Mouse (Mus musculus) midbrain, embryonic 13.5 days (tissue): ENCODE measurements around the gene Hoxb5. TPM values are rescaled to one million over a fixed set of nuclear protein-coding genes. Genes with fewer than 3 reads are reported as not detected.

Experiments used
- ATAC-seq: fragments of 200-750 bp; cut with Nextera tagmentation; 2 replicates; pipeline ENCODE4 v1.8.0; 2017; ENCODE audit warnings: mild to moderate bottlenecking, moderate TSS enrichment, moderate library complexity
- H3K27ac ChIP-seq: fragments of 300-500 bp; sonication (generic); 2 replicates; pipeline ENCODE4 v1.5.1; 2015; ENCODE audit warnings: inconsistent platforms, mild to moderate bottlenecking, moderate library complexity
- H3K27me3 ChIP-seq: fragments of 300-500 bp; sonication (generic); 2 replicates; pipeline ENCODE4 v1.6.1; 2015; ENCODE audit warnings: mild to moderate bottlenecking, inconsistent platforms
- H3K36me3 ChIP-seq: fragments of 300-500 bp; sonication (generic); 2 replicates; pipeline ENCODE4 v1.6.1; 2015; ENCODE audit warnings: mild to moderate bottlenecking, inconsistent platforms
- H3K4me1 ChIP-seq: fragments of 300-500 bp; sonication (generic); replicated peaks from 2 replicates; pipeline ENCODE4 v1.6.1; 2015; ENCODE audit warnings: inconsistent platforms
- H3K4me2 ChIP-seq: fragments of 300-500 bp; sonication (generic); replicated peaks from 2 replicates; pipeline ENCODE4 v1.6.1; 2015; ENCODE audit warnings: moderate library complexity, mild to moderate bottlenecking, inconsistent platforms
- H3K4me3 ChIP-seq: fragments of 300-500 bp; sonication (generic); replicated peaks from 2 replicates; pipeline ENCODE4 v1.5.1; 2015; ENCODE audit warnings: mild to moderate bottlenecking, inconsistent platforms
- H3K9ac ChIP-seq: fragments of 300-500 bp; sonication (generic); replicated peaks from 2 replicates; pipeline ENCODE4 v1.6.1; 2015; ENCODE audit warnings: mild to moderate bottlenecking, inconsistent platforms
- H3K9me3 ChIP-seq: fragments of 300-500 bp; sonication (generic); 2 replicates; pipeline ENCODE4 v1.6.1; 2016; ENCODE audit warnings: mild to moderate bottlenecking, inconsistent platforms
- WGBS: fragments of 180-500 bp; shearing (Covaris S2); methylation state at CpG from one replicate; pipeline ENCODE4 v1.1.7; 2015; 5-methylcytosine and 5-hydroxymethylcytosine counted together
- polyA plus RNA-seq: library from polyadenylated mRNA; unstranded; fragments of >200 nt; fragmentation: Nextera tagmentation; extraction: Ambion mirVana; gene quantifications from 2 replicates; pipeline ENCODE4 v1.2.1, GENCODE M21; 2015

Hoxb5 gene
- polyA plus RNA-seq, 1 experiment from 2014 or later, result 0.08 TPM

GRCm38 (mm10) chr11:96292565-96293301, 10.4 kb upstream of the Hoxb5 start:
- no peak overlapping the region for H3K4me3 ChIP-seq
- under 1% methylated on average over 12 of the region's 12 CpGs for WGBS
- no peak for ATAC-seq
- no peak overlapping the region for H3K4me2 ChIP-seq
- H3K9me3 ChIP-seq, result no peaks in the 10 kb centered on the region
- no peaks in the 10 kb centered on the region for H3K36me3 ChIP-seq
- H3K27me3 ChIP-seq, result peaks cover 98% of the 10 kb centered on the region
- no peak overlapping the region for H3K9ac ChIP-seq
- no peaks in the 10 kb centered on the region for H3K4me1 ChIP-seq
- H3K27ac ChIP-seq, result no peak overlapping the region

DNA sequence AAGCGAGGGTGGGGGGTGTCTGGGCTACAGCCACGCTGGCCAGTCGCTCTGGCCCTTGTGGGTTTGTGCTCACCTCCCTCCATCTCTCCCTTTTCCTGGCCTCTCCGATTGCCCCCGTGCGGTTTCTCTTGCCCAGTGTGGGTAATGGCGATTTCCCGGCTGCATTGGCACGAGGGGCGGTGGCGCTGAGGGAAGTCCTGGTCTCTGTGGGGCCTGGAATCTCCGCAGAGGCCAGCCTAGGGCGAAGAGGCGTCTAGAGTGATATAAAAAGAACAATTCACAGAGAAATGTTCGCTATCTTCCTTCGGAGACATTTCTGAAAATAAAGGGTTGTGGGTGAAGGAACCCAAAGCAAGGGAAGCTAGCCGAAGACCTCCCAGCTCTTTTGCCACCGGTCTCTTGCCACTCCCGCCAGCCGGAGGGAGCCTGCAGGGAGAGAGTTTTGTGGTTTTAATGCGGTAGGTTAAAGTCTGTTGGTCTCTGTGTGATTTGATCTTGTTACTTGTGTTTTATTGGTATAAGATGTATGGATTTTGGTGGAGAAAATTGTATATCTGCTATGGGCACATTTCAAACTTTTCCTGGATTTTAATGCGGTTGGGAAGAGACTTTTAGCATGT, 9.7 kb upstream of the Hoxb5 start:
- no peaks in the 10 kb centered on the region for H3K36me3 ChIP-seq
- no peak overlapping the region for H3K4me2 ChIP-seq
- no peak overlapping the region for H3K9ac ChIP-seq
- no peak overlapping the region for H3K27ac ChIP-seq
- peaks cover 98% of the 10 kb centered on the region for H3K27me3 ChIP-seq
- no peak overlapping the region for H3K4me3 ChIP-seq
- no peaks in the 10 kb centered on the region for H3K9me3 ChIP-seq
- no peak for ATAC-seq
- WGBS, result under 1% methylated on average over 22 of the region's 22 CpGs
- no peaks in the 10 kb centered on the region for H3K4me1 ChIP-seq

DNA sequence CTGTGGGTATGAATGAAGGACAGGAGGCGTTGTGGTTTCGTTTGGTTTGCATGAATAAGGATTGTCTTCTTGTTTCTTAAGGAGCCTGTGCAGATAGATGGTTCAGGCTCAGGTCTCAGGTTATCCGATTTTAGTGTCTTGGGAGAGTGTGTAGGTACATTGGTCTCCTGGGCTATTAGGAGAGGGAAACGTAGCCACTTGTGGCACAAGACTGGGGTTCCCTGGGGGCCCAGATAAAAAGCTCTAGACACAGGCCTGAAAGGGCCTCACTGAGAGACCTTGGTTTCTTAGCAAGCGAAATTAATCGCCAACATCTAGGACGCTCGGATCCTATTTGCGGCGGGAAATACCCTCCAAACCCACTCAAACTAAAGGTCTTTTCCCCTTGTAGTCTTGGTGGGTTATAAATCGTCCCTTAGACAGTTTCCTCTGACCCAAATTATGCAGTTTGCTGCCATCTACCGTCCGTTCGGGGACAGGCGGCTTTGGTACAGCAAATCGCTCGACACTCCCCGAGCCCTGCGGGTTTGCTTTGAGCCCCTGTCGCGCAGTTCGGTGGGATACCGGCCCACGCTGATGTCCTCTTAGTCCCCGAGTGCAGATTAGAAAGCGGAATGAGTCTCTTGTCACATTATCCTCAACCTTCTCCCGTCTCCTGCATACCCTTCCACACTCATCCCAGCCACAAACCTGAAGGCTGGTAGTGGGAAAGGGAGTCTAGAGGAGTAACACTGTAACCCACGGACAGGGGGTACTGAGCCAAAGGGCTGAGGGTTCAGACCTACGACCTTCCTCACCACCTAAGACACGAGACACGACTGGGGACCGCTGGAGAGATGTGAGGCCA, 8.7 kb upstream of the Hoxb5 start:
- Histone ChIP-seq H3K4me1 (0 out of 2 replicates have a peak, but pooled peaks cover 3% of the 10 kb centered on the region), H3K9me3 (no peaks in the 10 kb centered on the region), H3K4me2 (no peak overlapping the region), H3K9ac (no peak overlapping the region), H3K4me3 (no peak overlapping the region), H3K27me3 (peaks cover 98% of the 10 kb centered on the region), H3K27ac (no peak overlapping the region), H3K36me3 (no peaks in the 10 kb centered on the region)
- no peak for ATAC-seq
- under 1% methylated on average over 32 of the region's 32 CpGs for WGBS

DNA sequence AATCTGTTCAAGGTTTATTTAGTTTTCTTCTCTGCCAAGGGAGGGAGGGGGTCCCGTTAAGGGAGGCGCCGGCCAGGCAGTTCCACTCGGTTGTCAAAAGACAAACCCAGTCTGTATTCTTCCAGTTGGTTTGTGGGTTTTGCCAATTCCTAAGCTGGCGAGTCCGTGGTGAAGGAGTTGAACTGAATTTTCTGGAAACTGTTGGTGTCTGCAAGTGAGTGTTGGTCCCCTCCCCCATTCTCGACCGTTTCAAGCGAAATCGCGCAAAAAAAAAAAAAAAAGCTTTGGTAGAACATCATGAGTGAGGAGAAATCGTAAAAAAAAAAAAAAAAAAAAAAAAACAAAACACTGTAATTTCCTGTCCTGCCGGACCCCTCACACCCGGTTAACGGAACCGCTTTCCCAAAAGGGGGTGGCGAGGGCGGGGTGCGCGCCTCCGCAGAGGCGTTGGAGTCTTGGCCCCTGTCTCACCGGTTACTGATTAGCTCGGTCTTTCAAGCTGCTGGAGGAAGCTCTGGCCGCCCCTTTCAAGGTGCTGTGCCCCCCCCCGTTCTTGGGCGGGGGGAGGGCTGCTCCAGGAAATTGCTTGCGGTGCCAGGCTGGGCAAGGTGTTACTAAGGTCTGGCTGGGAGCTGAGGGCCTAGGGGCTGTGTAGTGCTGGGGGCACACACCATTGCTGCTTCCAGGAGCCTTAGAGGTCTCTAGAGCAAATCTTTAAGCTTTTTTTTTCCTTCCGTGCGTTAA, 7.9 kb upstream of the Hoxb5 start:
- H3K27ac ChIP-seq, result no peak overlapping the region
- no peaks in the 10 kb centered on the region for H3K9me3 ChIP-seq
- under 1% methylated on average over 30 of the region's 30 CpGs for WGBS
- 0 out of 2 replicates have a peak, but pooled peaks cover 3% of the 10 kb centered on the region for H3K4me1 ChIP-seq
- no peak overlapping the region for H3K4me3 ChIP-seq
- no peak for ATAC-seq
- no peak overlapping the region for H3K4me2 ChIP-seq
- H3K9ac ChIP-seq, result no peak overlapping the region
- H3K27me3 ChIP-seq, result peaks cover 98% of the 10 kb centered on the region
- no peaks in the 10 kb centered on the region for H3K36me3 ChIP-seq

GRCm38 (mm10) chr11:96296997-96297396, 6.1 kb upstream of the Hoxb5 start:
- H3K36me3 ChIP-seq, result no peaks in the 10 kb centered on the region
- H3K4me1 ChIP-seq, result 0 out of 2 replicates have a peak, but pooled peaks cover 3% of the 10 kb centered on the region
- WGBS, result 2% methylated on average over 2 of the region's 2 CpGs
- H3K9me3 ChIP-seq, result no peaks in the 10 kb centered on the region
- no peak overlapping the region for H3K27ac ChIP-seq
- peaks cover 100% of the 10 kb centered on the region for H3K27me3 ChIP-seq
- no peak for ATAC-seq
- no peak overlapping the region for H3K4me2 ChIP-seq
- H3K4me3 ChIP-seq, result no peak overlapping the region
- H3K9ac ChIP-seq, result no peak overlapping the region

GRCm38 (mm10) chr11:96297428-96297827, 5.7 kb upstream of the Hoxb5 start:
- Histone ChIP-seq H3K9me3 (no peaks in the 10 kb centered on the region), H3K27ac (no peak overlapping the region), H3K4me3 (no peak overlapping the region), H3K4me2 (no peak overlapping the region), H3K4me1 (0 out of 2 replicates have a peak, but pooled peaks cover 3% of the 10 kb centered on the region), H3K9ac (no peak overlapping the region), H3K36me3 (no peaks in the 10 kb centered on the region), H3K27me3 (peaks cover 100% of the 10 kb centered on the region)
- 1% methylated on average over 3 of the region's 3 CpGs for WGBS
- no peak for ATAC-seq

GRCm38 (mm10) chr11:96297968-96298635, 5.0 kb upstream of the Hoxb5 start:
- H3K9me3 ChIP-seq, result no peaks in the 10 kb centered on the region
- no peak overlapping the region for H3K4me3 ChIP-seq
- H3K36me3 ChIP-seq, result no peaks in the 10 kb centered on the region
- no peak overlapping the region for H3K4me2 ChIP-seq
- H3K27ac ChIP-seq, result no peak overlapping the region
- 3% methylated on average over 11 of the region's 11 CpGs for WGBS
- ATAC-seq, result no peak
- peaks cover 100% of the 10 kb centered on the region for H3K27me3 ChIP-seq
- H3K4me1 ChIP-seq, result 0 out of 2 replicates have a peak, but pooled peaks cover 3% of the 10 kb centered on the region
- no peak overlapping the region for H3K9ac ChIP-seq

DNA sequence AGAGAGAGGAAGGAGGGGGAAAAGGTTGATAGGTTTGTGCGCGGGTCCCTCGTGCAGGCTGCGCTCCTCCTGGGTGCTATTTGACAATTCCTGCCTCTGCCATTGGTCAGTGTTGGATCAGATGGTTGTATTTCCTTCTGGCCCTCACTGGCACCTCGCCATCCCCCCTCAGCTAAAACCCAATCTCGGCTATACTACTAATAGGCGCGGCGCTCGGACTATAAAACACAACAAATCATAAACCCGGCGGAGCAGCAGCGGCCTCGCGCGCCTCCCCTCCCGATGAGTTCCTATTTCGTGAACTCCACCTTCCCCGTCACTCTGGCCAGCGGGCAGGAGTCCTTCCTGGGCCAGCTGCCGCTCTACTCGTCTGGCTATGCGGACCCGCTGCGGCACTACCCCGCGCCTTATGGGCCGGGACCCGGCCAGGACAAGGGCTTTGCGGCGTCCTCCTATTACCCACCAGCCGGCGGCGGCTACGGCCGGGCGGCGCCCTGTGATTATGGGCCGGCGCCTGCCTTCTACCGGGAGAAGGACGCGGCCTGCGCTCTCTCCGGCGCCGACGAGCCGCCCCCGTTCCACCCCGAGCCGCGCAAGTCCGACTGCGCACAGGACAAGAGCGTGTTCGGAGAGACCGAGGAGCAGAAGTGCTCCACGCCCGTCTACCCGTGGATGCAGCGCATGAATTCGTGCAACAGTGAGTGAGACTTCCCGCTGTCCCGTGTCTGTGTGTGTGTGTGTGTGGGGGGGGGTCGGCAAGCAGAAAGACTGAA, 4.1 kb upstream of the Hoxb5 start:
- under 1% methylated on average over 66 of the region's 66 CpGs for WGBS
- Histone ChIP-seq H3K27me3 (peaks cover 100% of the 10 kb centered on the region), H3K27ac (no peak overlapping the region), H3K4me2 (no peak overlapping the region), H3K9ac (no peak overlapping the region), H3K36me3 (no peaks in the 10 kb centered on the region), H3K4me3 (no peak overlapping the region), H3K9me3 (no peaks in the 10 kb centered on the region), H3K4me1 (peaks cover 3% of the 10 kb centered on the region; the same call in 1 of the 2 replicates)
- no peak for ATAC-seq

DNA sequence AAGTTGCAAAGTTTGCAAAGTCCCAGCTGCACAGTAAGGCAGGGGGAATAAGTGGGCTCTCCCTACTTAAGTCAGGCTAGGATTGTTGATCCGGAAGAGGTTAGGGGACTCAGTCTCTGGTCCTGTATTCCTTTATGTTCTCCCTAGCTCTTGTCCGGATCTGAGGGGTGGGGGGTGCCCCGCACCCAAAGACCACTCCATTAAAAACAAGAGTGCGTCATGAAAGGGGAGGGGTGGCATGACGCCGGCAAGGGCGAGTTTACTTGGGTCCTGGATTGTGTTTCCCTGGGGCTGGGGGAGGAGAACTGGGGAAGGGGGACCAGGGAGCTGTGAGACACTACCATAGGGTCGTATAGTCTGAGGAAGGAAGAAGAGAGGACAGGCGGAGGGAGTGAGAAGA, 3.4 kb upstream of the Hoxb5 start:
- Histone ChIP-seq H3K27ac (no peak overlapping the region), H3K9me3 (no peaks in the 10 kb centered on the region), H3K9ac (no peak overlapping the region), H3K27me3 (peaks cover 100% of the 10 kb centered on the region), H3K36me3 (no peaks in the 10 kb centered on the region), H3K4me1 (peaks cover 3% of the 10 kb centered on the region; the same call in 1 of the 2 replicates), H3K4me2 (no peak overlapping the region), H3K4me3 (no peak overlapping the region)
- ATAC-seq, result no peak
- WGBS, result under 1% methylated on average over 9 of the region's 9 CpGs

DNA sequence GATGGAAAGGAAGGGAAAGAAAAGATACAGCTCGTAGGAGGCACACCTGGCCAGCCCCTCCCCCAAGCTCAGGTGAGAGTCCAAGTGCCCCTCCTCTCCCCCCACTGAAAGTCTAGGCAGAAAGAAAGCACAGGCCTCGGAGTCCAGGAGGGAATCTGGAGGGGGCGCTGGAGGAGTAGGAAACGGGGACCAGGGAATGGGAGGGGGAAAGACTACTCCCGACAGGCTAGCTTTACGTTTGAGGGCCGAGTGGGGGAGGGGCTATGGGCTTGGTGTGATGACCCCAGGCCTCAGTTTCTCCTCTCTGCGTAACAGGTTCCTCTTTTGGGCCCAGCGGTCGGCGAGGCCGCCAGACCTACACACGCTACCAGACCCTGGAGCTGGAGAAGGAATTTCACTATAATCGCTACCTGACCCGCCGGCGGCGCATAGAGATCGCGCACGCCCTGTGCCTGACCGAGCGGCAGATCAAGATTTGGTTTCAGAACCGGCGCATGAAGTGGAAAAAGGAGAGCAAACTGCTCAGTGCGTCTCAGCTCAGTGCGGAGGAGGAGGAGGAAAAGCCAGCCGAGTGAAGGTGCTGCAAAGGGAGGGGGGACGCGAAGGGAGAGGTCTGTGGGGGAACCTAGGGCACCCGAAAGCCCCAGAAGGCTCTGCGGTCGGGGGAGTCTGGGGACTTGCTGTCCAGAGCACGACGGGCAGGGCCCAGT, 2.6 kb upstream of the Hoxb5 start:
- Histone ChIP-seq H3K4me1 (peaks cover 3% of the 10 kb centered on the region; the same call in 1 of the 2 replicates), H3K27me3 (peaks cover 100% of the 10 kb centered on the region), H3K36me3 (no peaks in the 10 kb centered on the region), H3K9ac (no peak overlapping the region), H3K27ac (no peak overlapping the region), H3K4me3 (no peak overlapping the region), H3K9me3 (no peaks in the 10 kb centered on the region), H3K4me2 (no peak overlapping the region)
- WGBS, result under 1% methylated on average over 35 of the region's 35 CpGs
- no peak for ATAC-seq
